In the genomic region with DNA sequence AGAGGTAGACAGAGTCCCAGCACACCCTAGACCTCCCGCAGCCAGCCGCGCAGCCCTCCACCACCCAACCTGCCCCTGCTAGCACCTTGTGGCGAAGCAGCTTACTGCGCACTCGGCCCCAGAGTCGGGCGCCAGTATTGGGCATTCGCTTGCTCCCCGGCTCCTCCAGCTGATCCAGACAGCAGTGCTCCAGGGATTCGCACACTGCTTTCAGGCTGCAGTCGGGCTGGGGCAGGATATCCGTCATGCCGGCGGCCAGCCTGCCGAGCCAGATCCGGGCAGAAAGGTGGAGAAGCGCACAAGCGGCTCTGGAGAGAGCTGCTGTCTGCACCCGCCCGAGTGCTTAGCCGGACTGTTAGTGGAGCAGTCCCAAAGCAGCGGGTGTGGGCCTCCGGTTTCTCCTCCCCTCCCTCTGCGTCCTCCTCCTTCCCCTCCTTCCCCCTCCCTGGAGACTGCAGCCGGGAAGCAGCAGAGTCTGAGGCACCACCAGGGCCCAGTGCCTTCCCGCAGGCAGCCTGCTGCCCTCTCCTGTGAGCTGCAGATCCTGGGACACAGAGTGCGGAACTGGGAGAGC, we compare ENCODE assay signal across 9 mouse cellular contexts. TPM values are rescaled to one million over a fixed set of nuclear protein-coding genes. Genes with fewer than 3 reads are reported as not detected.
A peak's percentile ranks its signal among the peaks of the same experiment; 100 is the strongest.
DNase-seq lines count a peak whose midpoint lies in the region; ATAC-seq lines count a peak whose summit lies in the region.
"Had no signal": no experiment of that assay in that cellular context is flagged by ENCODE, and none has a peak within 500 bp of the region (broad histone marks: within the 10 kb centered on the region; RNA-seq: fewer than 3 reads in every experiment).

No protein-coding gene starts in this region.

- H3K36me3 ChIP-seq in forebrain, embryonic 14.5 days (ENCODE audit: control insufficient read depth, insufficient read depth, low read length): peaks cover 30% of the 10 kb centered on the region
- H3K36me3 ChIP-seq in midbrain, embryonic 10.5 days: peaks cover 29% of the 10 kb centered on the region

- peak; percentile 50 for ATAC-seq in forebrain, embryonic 14.5 days

- H3K4me1 ChIP-seq in forebrain, embryonic 14.5 days (ENCODE audit: control insufficient read depth, insufficient read depth, low read length): peaks cover 11% of the 10 kb centered on the region
- H3K4me1 ChIP-seq in midbrain, embryonic 10.5 days: peaks cover 52% of the 10 kb centered on the region

- peak overlapping the region; percentile 43 for H3K4me2 ChIP-seq in forebrain, embryonic 14.5 days (ENCODE audit: low read length)

- no peaks in the 10 kb centered on the region for H3K27me3 ChIP-seq in forebrain, embryonic 14.5 days (replicated peaks; ENCODE audit: control insufficient read depth, insufficient read depth, low read length)
- H3K27me3 ChIP-seq in midbrain, embryonic 10.5 days (ENCODE audit: low read depth, poor library complexity, severe bottlenecking): peaks cover 66% of the 10 kb centered on the region
- H3K27me3 ChIP-seq: CH12.LX had no signal

- peak overlapping the region; percentile 16 for H3K4me3 ChIP-seq in forebrain, embryonic 14.5 days (ENCODE audit: low read depth, low read length)
- peak overlapping the region; percentile 49 for H3K4me3 ChIP-seq in midbrain, embryonic 10.5 days

- peak overlapping the region; percentile 45 for H3K9ac ChIP-seq in forebrain, embryonic 14.5 days (ENCODE audit: low read length)

- intact Hi-C loops in heart, postnatal 25 days (cut with DNase I): no loop called here

- 3% methylated on average over 28 of the region's 28 CpGs for WGBS in forebrain, embryonic 14.5 days
- 6% methylated on average over 28 of the region's 28 CpGs for WGBS in midbrain, embryonic 10.5 days

- H3K9me3 ChIP-seq in forebrain, embryonic 14.5 days (replicated peaks; ENCODE audit: control insufficient read depth, low read length): no peaks in the 10 kb centered on the region
- no peaks in the 10 kb centered on the region for H3K9me3 ChIP-seq in midbrain, embryonic 10.5 days (replicated peaks)

- 0 out of 2 replicates have a peak overlapping the region, but pooled peaks have one; percentile 10 for H3K27ac ChIP-seq in forebrain, embryonic 14.5 days (ENCODE audit: low read depth, low read length)
- H3K27ac ChIP-seq in midbrain, embryonic 10.5 days (replicated peaks): peak overlapping the region; percentile 66

- peak; percentile 51 for DNase-seq in right cerebral cortex, postnatal 25 days
- no peak for DNase-seq in right cerebral cortex, postnatal 36 days (ENCODE audit: low spot score in 2 of 2)
- DNase-seq in forebrain, embryonic 14.5 days (ENCODE audit: low spot score): peak; percentile 37
- DNase-seq in heart, postnatal 25 days (ENCODE audit: low spot score): peak; percentile 59
- peak; percentile 72 to 82 for DNase-seq in kidney, postnatal 4 days
- peak; percentile 61 for DNase-seq in midbrain, embryonic 10.5 days (ENCODE audit: low spot score)
- DNase-seq in testis, postnatal 10 days (ENCODE audit: low spot score): peak; percentile 66
- DNase-seq in layer of hippocampus, postnatal 36 days: no peak

RNA-seq across cellular contexts. Expression of gene Timm22, which starts 30.2 kb away (rescaled TPM):
- polyA plus RNA-seq in forebrain, embryonic 14.5 days (2014; fragmentation: Nextera tagmentation; extraction: Ambion mirVana): 125 TPM in 2 replicates
- 10 to 100 TPM; 51.1 to 57.1 TPM for total RNA-seq in heart, postnatal 25 days (2021)
- polyA plus RNA-seq in midbrain, embryonic 10.5 days (2016; fragmentation: Nextera tagmentation; extraction: Ambion mirVana): 127 and 128 TPM in 2 replicates
- total RNA-seq in layer of hippocampus, postnatal 36 days (2021): 10 to 100 TPM; 32.7 to 33.6 TPM

RNA-seq across cellular contexts. Expression of gene Nxn, which starts 38.0 kb away (rescaled TPM):
- 19.3 and 21.2 TPM in 2 replicates for polyA plus RNA-seq in forebrain, embryonic 14.5 days (2014; fragmentation: Nextera tagmentation; extraction: Ambion mirVana)
- total RNA-seq in heart, postnatal 25 days (2021): 10 to 100 TPM; 11.6 to 14.8 TPM
- 59.3 and 59.5 TPM in 2 replicates for polyA plus RNA-seq in midbrain, embryonic 10.5 days (2016; fragmentation: Nextera tagmentation; extraction: Ambion mirVana)
- total RNA-seq in layer of hippocampus, postnatal 36 days (2021): 10 to 100 TPM in 1 of 2 experiments, 1 to 10 TPM in 1; 9.5 to 11.6 TPM

Comparison
In these comparisons a context has a peak if more than half of its experiments do, and no peak if none do; other contexts are left out.
1. DNase-seq: peak in right cerebral cortex, postnatal 25 days (single experiment), forebrain, embryonic 14.5 days (single experiment), heart, postnatal 25 days (single experiment), kidney, postnatal 4 days (2 of 2), midbrain, embryonic 10.5 days (single experiment) and testis, postnatal 10 days (single experiment); none in right cerebral cortex, postnatal 36 days (0 of 2) and layer of hippocampus, postnatal 36 days (0 of 2).